Mouse (Mus musculus) urinary bladder, postnatal 36 days (tissue): Measurements from ENCODE around the gene Obox6.

Experiments
- DNase-seq, 2 experiments: peaks; one replicate each; pipeline ENCODE4 v3.0.0; 2022; ENCODE audit warnings: low spot score in 2 of 2, mixed read lengths in 1 of 2

The Obox6 gene

DNA sequence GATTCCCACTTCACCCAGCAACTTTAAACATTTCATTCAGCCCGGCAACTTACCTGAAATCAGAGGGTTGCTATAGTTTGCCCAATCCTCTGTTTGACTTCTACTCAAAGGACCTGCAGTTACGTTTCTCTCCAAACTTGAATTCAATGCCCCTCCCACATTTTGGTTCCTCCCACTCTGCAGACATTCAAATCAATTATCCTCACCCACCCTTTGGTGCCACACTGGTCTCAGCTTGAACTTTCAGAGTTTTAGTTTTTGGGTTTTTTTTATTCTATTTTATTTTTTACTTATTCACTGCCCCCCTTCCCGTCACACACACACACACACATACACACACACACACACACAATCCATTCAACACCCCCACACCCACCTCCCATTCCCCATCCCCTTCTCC, at the start of gene Obox6:
Gene Obox6 (minus strand): TSS at position 101 of the 400 bp plus-strand sequence.
- no peak for DNase-seq

DNA sequence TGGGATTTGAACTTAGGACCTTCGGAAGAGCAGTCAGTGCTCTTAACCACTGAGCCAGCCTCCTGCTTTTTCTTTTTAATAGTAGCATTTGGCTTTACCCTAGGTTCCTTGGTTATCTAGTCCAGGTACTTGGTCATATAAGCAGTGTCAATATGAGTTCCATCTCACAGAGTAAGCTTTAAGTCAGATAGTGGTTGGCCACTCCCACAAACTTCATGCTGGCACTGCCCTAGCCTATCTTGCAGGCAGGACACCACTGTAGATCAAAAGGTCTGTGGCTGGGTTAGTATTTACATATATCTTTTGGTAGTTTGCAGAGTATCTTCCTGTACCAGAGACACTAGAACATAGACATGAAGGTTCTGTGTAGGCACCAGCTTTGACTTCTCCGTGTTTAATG, 44.6 kb upstream of the Obox6 start:
- no peak for DNase-seq

DNA sequence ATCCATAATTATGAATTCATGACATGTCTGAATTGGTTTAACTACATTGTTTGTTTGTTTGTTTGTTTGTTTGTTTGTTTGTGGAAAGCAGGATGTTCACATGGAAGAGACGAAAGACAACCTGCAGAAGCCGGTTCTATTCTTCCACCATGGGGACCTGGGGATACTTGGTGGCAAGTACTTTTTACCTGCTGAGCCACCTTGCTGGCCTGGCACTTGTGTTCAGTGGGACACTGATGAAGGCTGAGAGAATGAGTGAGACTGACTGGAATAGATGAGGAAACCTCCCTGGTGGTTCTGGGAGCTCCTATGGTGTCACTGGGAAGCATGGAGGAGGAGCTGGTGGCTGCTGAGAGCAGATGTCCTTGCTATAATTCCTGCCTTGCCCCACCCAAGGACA, 42.8 kb upstream of the Obox6 start, which contains the start of gene Crxos:
Gene Crxos (plus strand): TSS at position 301 of the 400 bp plus-strand sequence.
- DNase-seq: no peak

DNA sequence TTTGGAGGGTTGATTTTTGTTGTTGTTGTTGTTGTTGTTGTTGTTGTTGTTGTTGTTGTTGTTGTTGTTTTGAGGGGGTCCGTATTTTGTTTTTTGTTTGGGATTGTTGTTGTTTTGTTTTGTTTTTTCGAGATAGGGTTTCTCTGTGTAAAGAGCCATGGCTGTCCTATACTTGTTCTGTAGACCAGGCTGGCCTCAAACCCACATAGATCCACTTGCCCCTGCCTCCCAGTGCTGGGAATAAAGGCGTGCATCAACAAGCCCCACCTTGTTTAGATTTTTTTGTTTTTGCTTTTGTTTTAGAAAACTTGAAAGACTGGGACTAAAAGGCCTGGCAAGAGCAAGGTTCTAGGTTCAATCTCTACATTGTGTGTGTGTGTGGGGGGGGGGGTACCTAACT, 42.4 kb upstream of the Obox6 start:
- no peak for DNase-seq

DNA sequence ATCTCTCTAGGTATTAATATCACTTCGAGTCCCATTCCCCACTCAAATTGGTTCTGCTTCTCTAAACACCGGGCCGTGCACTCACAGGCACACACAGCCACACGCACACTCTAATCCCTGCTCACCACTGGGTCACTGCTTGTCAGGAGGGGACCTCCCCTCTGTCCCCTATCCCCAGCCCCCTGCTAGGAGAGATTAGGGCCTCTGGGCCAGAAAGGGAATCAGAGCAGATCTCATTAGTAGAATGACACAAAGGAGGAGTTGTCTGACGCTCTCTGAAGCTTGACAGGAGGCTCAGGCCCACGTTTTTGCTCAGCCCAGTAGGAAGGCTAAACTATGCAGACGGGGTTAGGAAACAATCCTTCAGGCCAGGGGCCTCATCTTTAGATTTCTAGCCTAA, 41.9 kb upstream of the Obox6 start:
- no peak for DNase-seq

DNA sequence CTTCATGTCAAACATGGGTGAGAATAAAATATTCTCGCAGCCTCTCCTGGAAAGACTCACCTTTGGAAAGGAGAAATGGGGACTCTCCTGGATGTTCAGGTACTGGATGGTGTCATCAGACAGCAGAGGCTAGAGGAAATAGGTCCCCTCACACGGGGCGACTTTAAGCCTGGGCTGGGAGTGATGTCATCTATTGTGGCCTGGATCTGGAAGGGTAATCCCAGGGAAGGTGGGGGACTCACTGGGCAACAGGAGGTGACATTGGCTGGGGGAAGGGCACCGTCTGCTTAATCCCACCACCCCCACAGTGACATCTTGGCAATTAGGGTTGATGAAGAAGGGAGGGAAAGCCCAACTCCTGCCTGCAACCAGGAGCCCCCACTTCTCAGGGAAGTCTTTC, 40.3 kb upstream of the Obox6 start, which contains the start of gene Crx:
Gene Crx (minus strand): TSS at position 213 of the 400 bp plus-strand sequence.
- DNase-seq: no peak

DNA sequence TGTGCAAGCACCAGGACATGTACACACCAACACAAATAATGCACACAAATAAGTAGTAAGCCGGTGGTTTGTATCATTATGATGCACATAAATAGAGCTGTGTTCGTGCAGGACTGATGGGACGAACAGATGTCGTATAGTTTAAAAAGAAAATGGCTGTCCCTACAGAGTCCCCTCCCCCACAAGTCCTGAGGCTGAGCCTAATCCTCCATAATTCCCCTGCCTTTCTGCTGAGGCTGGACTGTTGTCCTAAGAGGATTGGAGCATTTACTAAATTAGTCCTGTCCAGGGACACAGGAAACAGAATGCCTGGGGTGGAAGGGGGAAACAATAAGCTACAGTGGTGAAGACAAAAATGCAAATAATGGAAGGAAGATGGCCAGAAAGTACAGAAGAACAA, 24.6 kb upstream of the Obox6 start:
- no peak for DNase-seq

DNA sequence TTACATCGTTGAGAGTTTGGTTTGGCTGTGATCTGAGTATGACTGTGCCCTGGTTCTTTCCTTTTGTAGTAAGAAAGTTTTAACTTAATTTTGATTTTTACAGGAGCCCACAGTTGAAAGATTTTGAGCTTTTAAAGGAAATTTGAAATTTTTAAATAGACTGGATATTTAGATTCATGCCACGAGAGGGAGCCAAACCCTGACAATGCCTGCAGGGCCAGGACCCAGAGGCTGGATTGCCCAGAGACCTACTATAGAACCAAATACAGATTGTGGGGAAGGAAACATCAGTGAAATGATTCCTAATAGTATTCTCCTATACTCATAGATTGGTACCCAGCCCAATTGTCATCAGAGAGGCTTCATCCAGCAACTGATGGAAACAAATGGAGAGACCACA, 20.2 kb upstream of the Obox6 start:
- DNase-seq: no peak
